Mouse (Mus musculus) heart, postnatal 0 days (tissue): Measurements from ENCODE around the gene Ubl3.

Experiments used
- CTCF ChIP-seq: IDR thresholded peaks from 2 replicates; pipeline ENCODE4 v1.5.1; 2016; ENCODE audit warnings: antibody characterized with exemption, control low read depth, low read depth
- EP300 ChIP-seq: IDR thresholded peaks from 2 replicates; pipeline ENCODE4 v1.6.1; 2016; ENCODE audit warnings: antibody characterized with exemption, low read depth

- TF ChIP-seq EP300 (no peak), CTCF (no peak)
Observed at GRCm38 (mm10) chr5:148562235-148562634, 9.6 kb upstream of the Ubl3 start.
